Mouse (Mus musculus): ENCODE data around the gene Nrip1. TPM values are rescaled to one million over a fixed set of nuclear protein-coding genes. Genes with fewer than 3 reads are reported as not detected.

The Nrip1 gene
- total RNA-seq, 2 experiments from 2014 or later, result 51.2 to 53.8 TPM

GRCm38 (mm10) chr16:76347719-76348421 is 25.8 kb downstream of the Nrip1 start:
- DNase-seq (ENCODE audit: low spot score in 2 of 2), result no peak

DNA sequence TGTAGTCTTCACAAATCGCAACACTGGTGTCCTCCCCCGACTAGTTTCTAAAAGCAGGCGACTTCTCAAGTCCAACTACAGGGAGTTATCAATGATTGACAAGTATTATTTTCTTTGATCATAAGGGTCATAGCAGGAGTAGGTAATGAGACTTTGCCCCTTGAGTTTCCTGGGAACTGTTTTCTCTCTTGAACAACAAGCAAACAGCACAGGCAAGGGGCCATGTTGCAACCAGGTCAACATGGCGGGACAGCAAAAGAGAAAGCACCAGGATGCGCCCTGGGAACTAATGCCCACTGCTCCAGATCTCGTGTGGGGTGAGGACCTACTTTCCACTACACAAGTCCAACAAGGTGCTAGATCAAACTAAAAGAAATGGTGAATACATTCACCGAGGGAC is 27.3 kb downstream of the Nrip1 start:
- DNase-seq (ENCODE audit: low spot score in 2 of 2), result no peak

DNA sequence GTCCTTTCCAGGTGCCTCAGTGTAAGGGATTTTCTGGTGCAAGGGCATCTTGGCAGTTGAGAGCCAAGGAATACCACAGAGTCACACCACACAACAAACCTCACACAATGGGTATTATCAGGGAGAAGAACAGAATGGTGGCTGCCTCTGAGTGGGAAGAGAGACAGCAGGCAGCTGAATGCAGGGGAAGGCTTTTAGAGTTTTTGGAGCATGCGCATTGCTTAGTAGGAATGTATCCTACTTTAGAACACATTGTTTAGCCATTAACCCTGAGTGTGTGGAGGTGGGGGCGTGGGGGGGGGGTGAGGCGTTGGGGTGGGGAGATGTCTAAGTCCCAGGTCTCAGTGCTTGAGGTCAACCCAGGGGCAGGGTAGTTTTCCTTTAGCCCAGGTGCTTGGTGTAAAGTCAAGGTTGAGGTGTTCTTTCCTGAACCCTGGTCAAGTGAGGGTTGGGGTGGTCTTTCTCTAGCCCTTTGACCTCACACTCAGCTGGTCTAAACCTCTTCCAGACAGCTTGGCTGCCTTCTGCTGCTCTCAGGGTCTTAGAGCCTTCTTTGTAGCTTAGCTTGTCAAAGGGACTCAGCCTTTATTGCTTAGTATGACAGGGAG is 28.8 kb downstream of the Nrip1 start:
- no peak for DNase-seq (ENCODE audit: low spot score in 2 of 2)

DNA sequence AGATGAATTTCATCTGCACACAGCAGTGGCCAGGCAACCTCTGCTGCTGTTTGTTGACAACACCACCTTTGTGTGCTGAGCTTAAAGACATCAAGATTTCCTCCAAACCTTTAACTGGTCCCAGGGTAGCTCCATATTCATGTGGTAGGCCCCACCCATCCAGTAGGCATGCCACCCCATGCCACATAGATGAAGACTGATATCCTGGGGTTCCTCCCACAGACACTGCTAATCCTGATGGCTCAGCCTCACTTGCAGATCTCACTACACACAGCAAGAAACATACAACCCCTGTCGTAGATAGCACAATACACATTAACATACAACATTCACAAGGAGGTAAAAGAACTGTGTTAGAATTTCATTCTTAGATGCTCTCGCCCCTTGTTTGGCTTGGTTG is 29.6 kb downstream of the Nrip1 start:
- DNase-seq (ENCODE audit: low spot score in 2 of 2), result no peak

DNA sequence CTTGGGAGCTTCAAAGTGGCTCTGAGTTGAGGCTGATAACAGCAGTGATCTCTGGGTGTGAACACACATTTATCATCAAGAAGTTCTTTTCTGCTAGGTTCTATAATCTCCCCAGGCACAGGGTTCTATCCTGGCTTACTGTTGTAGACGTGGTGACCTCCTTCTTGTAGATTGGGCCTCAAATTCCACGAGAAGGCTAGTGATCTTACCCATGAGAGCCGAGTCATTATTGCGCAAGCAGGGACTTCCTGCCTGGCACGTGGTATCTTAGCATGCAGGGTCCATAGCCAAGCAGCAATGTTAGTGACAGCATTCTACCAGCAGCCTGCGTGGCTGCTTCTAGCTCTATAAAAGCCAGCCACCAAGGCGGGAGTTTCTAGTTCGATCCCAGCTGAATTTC is 32.0 kb downstream of the Nrip1 start:
- no peak for DNase-seq (ENCODE audit: low spot score in 2 of 2)

DNA sequence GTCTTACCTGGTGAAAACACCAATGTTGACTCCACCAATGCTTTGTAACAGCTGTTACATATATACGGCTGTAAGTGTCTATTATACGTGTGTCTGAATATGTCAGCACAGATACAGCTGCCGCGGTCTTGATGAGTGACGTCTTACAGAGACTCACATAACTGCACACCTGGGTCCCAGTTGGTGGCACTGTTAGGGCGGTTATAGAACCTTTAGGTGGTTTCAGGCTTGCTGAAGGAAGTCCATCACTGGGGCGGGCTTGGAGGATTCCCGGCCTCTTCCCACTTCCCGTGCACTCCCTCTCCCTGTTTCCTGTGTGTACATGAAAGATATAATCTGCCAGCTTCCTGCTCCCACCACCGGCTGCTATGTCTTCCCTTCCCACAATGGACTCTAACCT is 34.4 kb downstream of the Nrip1 start:
- no peak for DNase-seq (ENCODE audit: low spot score in 2 of 2)

DNA sequence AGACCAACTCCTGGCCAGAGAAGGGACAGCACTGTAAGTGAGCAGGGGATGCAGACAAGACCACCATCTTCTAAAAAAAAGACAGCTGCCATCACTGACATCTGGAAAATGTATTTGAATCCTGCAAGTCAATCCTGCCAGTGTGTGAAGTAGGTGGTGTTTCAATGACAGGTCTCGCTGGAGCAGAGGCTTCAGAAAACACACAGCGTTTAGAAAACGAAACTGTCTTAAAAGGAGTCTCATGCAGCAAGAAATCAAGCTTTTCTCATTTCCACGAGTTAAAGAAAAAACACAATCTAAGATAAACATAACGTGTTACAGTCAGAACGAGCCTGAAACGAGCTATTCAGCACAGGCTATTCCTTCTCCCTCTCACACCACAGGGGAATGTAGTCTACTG is 36.3 kb downstream of the Nrip1 start:
- DNase-seq (ENCODE audit: low spot score in 2 of 2), result no peak

- DNase-seq (ENCODE audit: low spot score in 2 of 2), result no peak
These were observed 36.7 kb downstream of the Nrip1 start for GRCm38 (mm10) chr16:76336932-76337331.

GRCm38 (mm10) chr16:76335913-76336312 is 37.7 kb downstream of the Nrip1 start:
- DNase-seq (ENCODE audit: low spot score in 2 of 2), result no peak

GRCm38 (mm10) chr16:76332127-76332526 is 41.5 kb downstream of the Nrip1 start:
- DNase-seq (ENCODE audit: low spot score in 2 of 2), result no peak

DNA sequence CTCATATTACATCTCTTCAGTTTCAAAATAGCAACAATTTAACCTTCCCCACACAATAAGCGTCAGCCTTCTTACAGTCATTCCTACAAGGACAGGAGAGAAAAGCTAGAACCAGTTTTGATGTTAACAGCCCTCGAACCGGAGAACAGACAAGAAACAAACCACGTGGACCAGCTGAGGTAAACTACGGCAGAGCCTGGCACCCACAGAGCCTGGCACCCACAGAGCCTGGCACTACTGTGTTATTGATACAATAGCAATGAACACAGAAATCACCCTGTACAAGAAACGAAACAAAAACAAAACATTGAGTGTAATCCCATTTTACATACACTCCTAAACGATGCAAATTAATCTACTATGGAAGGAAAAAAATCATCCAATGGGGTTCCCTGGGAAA is 42.4 kb downstream of the Nrip1 start:
- no peak for DNase-seq (ENCODE audit: low spot score in 2 of 2)

GRCm38 (mm10) chr16:76325315-76325710 is 48.3 kb downstream of the Nrip1 start:
- DNase-seq (ENCODE audit: low spot score in 2 of 2), result no peak

DNA sequence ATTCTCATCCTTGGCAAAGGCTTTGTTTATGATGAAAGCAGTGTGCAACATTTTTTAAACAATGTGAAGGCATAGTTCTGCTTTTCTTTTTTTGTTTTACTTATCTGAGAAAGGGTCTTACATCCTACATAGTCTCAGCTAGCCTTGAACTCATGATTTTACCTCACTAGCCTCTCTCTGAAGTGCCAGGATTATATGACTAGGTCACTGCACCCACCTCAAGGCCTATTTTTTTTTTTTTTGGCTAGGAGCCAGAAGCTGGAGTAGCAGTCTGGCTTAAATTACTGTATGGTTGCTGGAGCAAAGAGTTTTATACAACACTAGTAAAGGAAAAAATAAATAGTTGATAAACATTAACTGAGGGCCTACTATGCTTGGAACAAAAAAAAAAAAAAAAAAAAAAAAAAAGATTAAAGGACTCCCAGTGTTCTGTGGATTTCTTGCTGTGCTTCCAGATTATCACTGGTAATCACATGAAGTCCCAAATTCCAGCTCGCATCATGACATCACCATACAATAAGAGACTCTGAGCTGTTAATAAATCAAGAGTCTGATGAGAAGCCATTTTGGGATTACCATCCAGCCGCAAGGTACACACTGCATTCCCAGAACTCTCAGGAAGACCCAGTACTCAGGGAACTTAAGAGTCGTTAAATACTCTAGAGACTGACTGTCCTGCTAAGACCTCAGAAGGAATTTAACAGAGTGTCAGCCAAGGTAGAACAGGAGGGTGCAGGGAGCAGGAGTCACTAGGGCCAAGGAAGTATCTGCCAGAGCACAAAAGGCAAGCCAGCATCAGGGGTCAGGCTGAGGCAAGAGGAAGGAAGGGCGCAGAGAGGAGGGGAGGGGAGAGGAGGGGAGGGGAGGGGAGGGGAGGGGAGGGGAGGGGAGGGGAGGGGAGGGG is 49.0 kb downstream of the Nrip1 start:
- DNase-seq (ENCODE audit: low spot score in 2 of 2), result no peak

GRCm38 (mm10) chr16:76323594-76324307 is 49.9 kb downstream of the Nrip1 start:
- DNase-seq (ENCODE audit: low spot score in 2 of 2), result no peak

GRCm38 (mm10) chr16:76323141-76323540 is 50.5 kb downstream of the Nrip1 start:
- no peak for DNase-seq (ENCODE audit: low spot score in 2 of 2)

- no peak for DNase-seq (ENCODE audit: low spot score in 2 of 2)
These were observed 52.0 kb downstream of the Nrip1 start for GRCm38 (mm10) chr16:76321527-76322165.

DNA sequence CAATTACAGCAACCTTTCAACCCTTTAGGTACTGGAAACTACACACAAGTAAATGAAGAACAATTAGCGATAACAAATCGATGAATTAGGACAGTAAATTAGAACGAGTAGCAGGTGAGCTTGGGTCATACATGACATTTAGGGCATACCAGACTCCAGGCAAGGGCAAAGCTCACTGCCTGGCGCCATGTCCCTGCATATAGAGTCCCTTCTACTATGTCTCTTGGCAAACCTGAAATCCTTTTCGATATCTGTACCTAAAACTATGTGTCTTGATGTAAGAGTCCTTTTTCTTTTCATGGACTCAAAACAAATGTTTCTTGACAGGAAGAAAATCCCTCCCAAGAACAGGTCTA is 53.5 kb downstream of the Nrip1 start:
- no peak for DNase-seq (ENCODE audit: low spot score in 2 of 2)

- no peak for DNase-seq (ENCODE audit: low spot score in 2 of 2)
These were observed 54.1 kb downstream of the Nrip1 start for GRCm38 (mm10) chr16:76319364-76320117.

- DNase-seq (ENCODE audit: low spot score in 2 of 2), result no peak
These were observed 55.2 kb downstream of the Nrip1 start for GRCm38 (mm10) chr16:76318331-76318922.
